Mouse (Mus musculus) heart, postnatal 0 days (tissue): Measurements from ENCODE around the gene Gatad2a.

Source experiments
- CTCF ChIP-seq: IDR thresholded peaks from 2 replicates; pipeline ENCODE4 v1.5.1; 2016; ENCODE audit warnings: antibody characterized with exemption, control low read depth, low read depth
- EP300 ChIP-seq: IDR thresholded peaks from 2 replicates; pipeline ENCODE4 v1.6.1; 2016; ENCODE audit warnings: antibody characterized with exemption, low read depth

DNA sequence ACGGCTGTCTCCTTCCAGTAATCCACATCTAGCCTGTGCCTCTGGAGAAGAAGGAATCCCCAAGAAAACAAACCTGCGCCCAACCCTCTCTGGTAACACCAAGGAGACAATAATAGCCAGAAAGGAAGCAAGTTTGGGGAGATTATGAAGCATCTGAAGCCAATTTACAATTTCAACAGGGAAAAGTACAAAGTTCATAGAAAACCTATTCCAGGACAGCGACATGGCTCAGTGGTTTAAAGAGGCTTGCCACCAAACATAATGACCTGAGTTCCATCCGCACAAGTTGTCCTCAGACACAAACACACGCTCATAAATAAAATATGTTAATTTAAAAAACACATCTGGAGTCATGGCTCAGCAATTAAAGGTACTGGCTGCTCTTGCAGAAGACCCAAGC, 21.4 kb downstream of the Gatad2a start:
- no peak for TF ChIP-seq EP300
- TF ChIP-seq CTCF: no peak
